11 mouse cellular contexts compared by ENCODE assay signal in genomic region chr15:97836153-97836893, GRCm38 (mm10). TPM values are rescaled to one million over a fixed set of nuclear protein-coding genes. Genes with fewer than 3 reads are reported as not detected.
DNase-seq lines count a peak whose midpoint lies in the region; ATAC-seq and TF ChIP-seq lines count a peak whose summit lies in the region.
"Had no signal": no experiment of that assay in that cellular context is flagged by ENCODE, and none has a peak within 500 bp of the region (broad histone marks: within the 10 kb centered on the region; RNA-seq: fewer than 3 reads in every experiment).

No protein-coding gene starts in this region.

- H3K36me3 ChIP-seq in heart, postnatal 0 days (replicated peaks; ENCODE audit: control insufficient read depth, insufficient read depth, low read length): no peaks in the 10 kb centered on the region
- no peaks in the 10 kb centered on the region for H3K36me3 ChIP-seq in spleen, adult 2 months (ENCODE audit: control insufficient read depth, insufficient read depth, low read length)

- H3K9ac ChIP-seq in heart, postnatal 0 days (replicated peaks; ENCODE audit: low read depth, low read length): no peak overlapping the region

- intact Hi-C loops in heart, postnatal 25 days (cut with DNase I): no loop called here

- TF ChIP-seq EP300 in heart, postnatal 0 days (IDR thresholded peaks at IDR 0.05; ENCODE audit: low read depth): no peak

- WGBS in heart, postnatal 0 days: 60% methylated on average over 17 of the region's 17 CpGs
- 61% methylated on average over 17 of the region's 17 CpGs for WGBS in spleen, adult 2 months

- no peak for ATAC-seq in heart, postnatal 0 days (ENCODE audit: insufficient read depth, low read depth)

- TF ChIP-seq POLR2A in spleen, adult 2 months (IDR thresholded peaks at IDR 0.05; ENCODE audit: low read depth, low read length): no peak

- DNase-seq in heart, postnatal 0 days (ENCODE audit: low spot score): no peak
- DNase-seq in heart, postnatal 25 days (ENCODE audit: low spot score): no peak
- no peak for DNase-seq in spleen, adult 2 months (ENCODE audit: low read depth in 1 of 2, low spot score in 2 of 2)
- DNase-seq in spleen, postnatal 4 days (ENCODE audit: low spot score in 2 of 2): no peak
- DNase-seq in naive thymus-derived CD4-positive, alpha-beta T cell, adult 2 months (ENCODE audit: low read depth): peak; percentile 83
- no peak for DNase-seq in cerebellum, postnatal 36 days
- no peak for DNase-seq in layer of hippocampus, adult 8-10 months (ENCODE audit: low spot score in 2 of 2)
- DNase-seq: adrenal gland, adult 2 months; gastrocnemius, postnatal 25 days; left cerebral cortex, postnatal 4 days had no signal

- no peaks in the 10 kb centered on the region for H3K9me3 ChIP-seq in heart, postnatal 0 days (replicated peaks; ENCODE audit: control insufficient read depth, low read length)

- H3K4me1 ChIP-seq in heart, postnatal 0 days (ENCODE audit: control insufficient read depth, insufficient read depth): peaks cover 57% of the 10 kb centered on the region
- peaks cover 46% of the 10 kb centered on the region for H3K4me1 ChIP-seq in spleen, adult 2 months (ENCODE audit: control insufficient read depth, insufficient read depth, insufficient read length)

- no peaks in the 10 kb centered on the region for H3K27me3 ChIP-seq in heart, postnatal 0 days (ENCODE audit: control insufficient read depth, insufficient read depth, low read length)
- no peaks in the 10 kb centered on the region for H3K27me3 ChIP-seq in spleen, adult 2 months (ENCODE audit: control insufficient read depth, insufficient read depth, low read length)

- H3K27ac ChIP-seq in heart, postnatal 0 days (ENCODE audit: low read depth): peak overlapping the region; percentile 65; the same call in 1 of the 2 replicates
- H3K27ac ChIP-seq in spleen, adult 2 months (ENCODE audit: insufficient read depth, low read length): peak overlapping the region; percentile 58
- H3K27ac ChIP-seq: layer of hippocampus, adult 2 months had no signal

- no peak overlapping the region for H3K4me2 ChIP-seq in heart, postnatal 0 days (ENCODE audit: low read depth, low read length)

- H3K4me3 ChIP-seq in heart, postnatal 0 days (ENCODE audit: low read depth, low read length): no peak overlapping the region
- no peak overlapping the region for H3K4me3 ChIP-seq in spleen, adult 2 months (ENCODE audit: extremely low read depth, insufficient read depth, insufficient read length)
- H3K4me3 ChIP-seq: layer of hippocampus, adult 2 months had no signal

- TF ChIP-seq CTCF in heart, postnatal 0 days (IDR thresholded peaks at IDR 0.05; ENCODE audit: low read depth): no peak
- TF ChIP-seq CTCF in spleen, adult 2 months (IDR thresholded peaks at IDR 0.05; ENCODE audit: extremely low read depth, insufficient read depth, insufficient read length, insufficient replicate concordance): no peak

RNA-seq across cellular contexts. Expression of gene Hdac7, which starts 8.0 kb away (rescaled TPM):
- 34.4 and 36.9 TPM in 2 replicates for total RNA-seq in heart, postnatal 0 days (2014; rRNA removed; ENCODE audit: low replicate concordance)
- polyA plus RNA-seq in heart, postnatal 0 days (2015; fragmentation: Nextera tagmentation; extraction: Ambion mirVana): 15.6 TPM in 2 replicates
- total RNA-seq in heart, postnatal 25 days (2021): 10 to 100 TPM; 30.3 to 33.0 TPM
- polyA plus RNA-seq in spleen, adult 2 months (2012; rRNA removed): 104 and 137 TPM in 2 replicates
- 10 to 100 TPM; 28.0 to 41.5 (median 34.1) TPM for total RNA-seq in layer of hippocampus, adult 8-10 months (2022)

RNA-seq across cellular contexts. Expression of gene Slc48a1, which starts 58.0 kb away (rescaled TPM):
- total RNA-seq in heart, postnatal 0 days (2014; rRNA removed; ENCODE audit: low replicate concordance): 56.5 and 76.1 TPM in 2 replicates
- 90.9 and 92.1 TPM in 2 replicates for polyA plus RNA-seq in heart, postnatal 0 days (2015; fragmentation: Nextera tagmentation; extraction: Ambion mirVana)
- 10 to 100 TPM; 76.5 to 83.0 TPM for total RNA-seq in heart, postnatal 25 days (2021)
- 94.0 and 117 TPM in 2 replicates for polyA plus RNA-seq in spleen, adult 2 months (2012; rRNA removed)
- total RNA-seq in layer of hippocampus, adult 8-10 months (2022): 100 to 1,000 TPM; 131 to 151 (median 146) TPM
